Mouse (Mus musculus) monocyte, adult 2 months (primary cell): ENCODE data around the gene Olfr1066.
"Not testable (repeated sequence)": the region's sequence is repeated elsewhere in the genome, so short reads cannot be mapped to it uniquely, and the experiment has no call there.

ENCODE experiments used
- DNase-seq, 2 experiments: peaks; one replicate each; pipeline ENCODE4 v3.0.0; 2022; ENCODE audit warnings: low spot score in 2 of 2, low read depth in 1 of 2

The Olfr1066 gene

DNA sequence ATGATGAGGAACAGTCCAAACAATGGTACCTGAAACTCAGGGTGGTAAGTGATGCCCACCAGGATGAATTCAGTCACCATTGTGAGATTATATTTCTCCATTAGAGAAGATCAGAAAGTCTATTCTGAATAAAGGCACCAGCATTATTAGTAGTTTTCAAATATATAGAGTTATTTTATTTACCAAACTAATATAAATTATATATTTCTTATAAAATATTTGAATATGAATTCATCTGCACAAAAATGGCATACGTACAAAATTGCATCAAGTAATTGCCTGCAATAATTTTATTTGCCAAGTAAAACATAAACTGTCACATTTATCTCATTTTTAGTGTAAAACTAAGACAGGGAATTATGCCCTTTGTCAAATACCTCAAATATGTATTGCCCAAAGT, at the start of gene Olfr1066:
Gene Olfr1066 (minus strand): TSS at position 101 of the 400 bp plus-strand sequence.
- no peak for DNase-seq

- no peak for DNase-seq
Observed at GRCm38 (mm10) chr2:86487286-86487685, 31.2 kb upstream of the Olfr1066 start, which contains the start of gene Olfr228. Gene Olfr228 (minus strand): TSS chr2:86487386.

- no peak for DNase-seq
Observed at GRCm38 (mm10) chr2:86464442-86465109, 8.5 kb upstream of the Olfr1066 start.

DNA sequence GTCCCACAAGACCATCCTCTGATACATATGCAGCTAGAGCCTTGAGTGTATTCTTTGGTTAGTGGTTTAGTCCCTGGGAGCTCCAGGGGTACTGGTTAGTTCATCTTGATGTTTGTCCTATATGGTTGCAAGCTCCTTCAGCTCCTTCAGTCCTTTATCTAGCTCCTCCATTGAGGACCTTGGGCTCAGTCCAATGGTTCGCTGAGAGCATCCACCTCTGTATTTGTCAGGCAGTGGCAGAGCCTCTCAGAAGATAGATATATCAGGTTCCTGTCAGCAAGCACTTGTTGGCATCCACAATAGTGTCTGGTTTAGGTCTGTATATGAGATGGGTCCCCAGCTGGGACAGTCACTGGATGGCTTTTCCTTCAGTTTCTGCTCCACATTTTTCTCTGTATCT, 4.4 kb upstream of the Olfr1066 start:
- no peak for DNase-seq

DNA sequence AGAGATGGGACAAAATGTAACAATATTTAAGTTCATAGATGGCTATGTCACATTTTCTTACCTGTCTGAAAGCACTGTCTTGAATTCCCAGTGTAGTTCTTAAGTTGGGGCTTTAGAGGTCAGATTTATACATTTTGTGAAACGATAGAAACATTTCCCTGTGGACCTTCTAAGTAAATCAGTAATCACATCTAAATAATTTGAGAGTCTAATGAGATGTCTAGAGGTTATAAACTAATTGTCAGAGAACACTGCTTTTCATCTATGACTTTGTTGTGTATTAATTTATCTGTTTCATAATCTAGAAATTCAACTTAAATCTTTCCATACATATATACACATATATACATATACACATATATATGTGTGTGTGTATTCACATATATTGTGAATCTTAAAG, 5.6 kb downstream of the Olfr1066 start, which contains the start of gene Olfr1065:
Gene Olfr1065 (minus strand): TSS at position 101 of the 400 bp plus-strand sequence.
- DNase-seq, result not testable (repeated sequence)

- DNase-seq, result not testable (repeated sequence)
Observed at GRCm38 (mm10) chr2:86442101-86442500, 14.0 kb downstream of the Olfr1066 start.

DNA sequence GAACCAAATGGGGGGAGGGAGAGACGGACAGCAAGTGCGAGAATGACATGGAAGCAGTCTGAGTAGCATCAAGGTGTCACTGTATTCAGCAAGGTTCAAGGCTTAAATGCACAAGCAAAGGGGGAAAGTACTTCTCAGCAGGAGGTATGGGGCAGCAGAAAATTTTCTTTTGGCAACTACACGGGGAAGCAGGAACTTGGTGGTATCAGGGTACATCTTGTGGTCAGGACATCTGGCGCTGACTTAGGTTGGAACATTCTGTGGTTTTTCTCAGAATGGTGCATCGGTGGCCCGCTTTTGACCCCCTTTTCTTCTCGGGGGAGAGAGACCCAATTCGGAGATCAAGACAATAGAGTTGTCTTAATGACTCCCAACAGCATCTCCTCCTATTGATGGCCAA, 27.6 kb downstream of the Olfr1066 start:
- DNase-seq, result not testable (repeated sequence)

DNA sequence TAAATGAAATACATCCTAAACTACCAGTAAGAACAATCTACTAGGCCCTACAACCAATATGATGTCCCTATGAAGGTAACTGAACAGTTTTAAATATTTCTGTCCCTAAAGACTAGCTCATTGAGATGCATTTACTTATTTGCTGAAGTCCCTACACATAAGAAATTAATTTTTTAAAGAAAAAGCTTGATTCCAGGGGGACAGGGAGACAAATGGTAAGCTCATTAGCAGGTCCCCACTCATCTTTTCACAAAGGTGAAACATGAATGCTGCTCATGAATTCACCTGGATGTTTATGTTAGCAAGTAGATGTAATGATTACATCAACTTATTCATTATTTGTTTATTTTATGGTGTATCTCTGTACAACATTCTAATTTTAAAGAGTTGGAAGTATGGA, 29.4 kb downstream of the Olfr1066 start, which contains the start of gene Olfr1062:
Gene Olfr1062 (minus strand): TSS at position 101 of the 400 bp plus-strand sequence.
- DNase-seq, result not testable (repeated sequence)

GRCm38 (mm10) chr2:86413950-86414349, 42.1 kb downstream of the Olfr1066 start, which contains the start of gene Olfr1061:
Gene Olfr1061 (minus strand): TSS chr2:86414050.
- DNase-seq, result no peak
